Mouse (Mus musculus): ENCODE results near the gene Palmd. TPM values are rescaled to one million over a fixed set of nuclear protein-coding genes. Genes with fewer than 3 reads are reported as not detected.
A peak's percentile ranks its signal among the peaks of the same experiment; 100 is the strongest.

Gene Palmd
- total RNA-seq, 2 experiments from 2014 or later, result 27.6 to 32.8 TPM

DNA sequence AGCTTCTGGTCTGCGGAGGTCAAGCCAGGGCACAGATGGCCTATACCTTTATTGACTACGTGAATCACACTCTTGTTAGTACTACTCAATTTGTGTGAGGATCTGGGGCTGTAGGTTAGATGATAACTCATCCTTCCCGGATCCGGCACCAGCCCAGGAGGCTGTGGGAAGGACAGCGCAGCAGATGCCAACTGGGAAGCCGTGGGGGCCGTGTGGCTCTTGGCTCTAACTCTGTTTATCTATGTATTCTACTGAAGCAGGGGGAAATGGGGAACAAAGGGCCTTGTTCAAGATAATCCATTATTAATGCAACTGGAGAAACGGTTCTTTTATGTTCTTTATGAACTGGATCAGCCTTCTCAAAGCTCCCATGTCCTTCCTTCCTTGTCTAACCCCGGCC lies 62.2 kb downstream of the Palmd start:
- DNase-seq (ENCODE audit: extremely low spot score in 1 of 2, low spot score in 1 of 2), result no peak

DNA sequence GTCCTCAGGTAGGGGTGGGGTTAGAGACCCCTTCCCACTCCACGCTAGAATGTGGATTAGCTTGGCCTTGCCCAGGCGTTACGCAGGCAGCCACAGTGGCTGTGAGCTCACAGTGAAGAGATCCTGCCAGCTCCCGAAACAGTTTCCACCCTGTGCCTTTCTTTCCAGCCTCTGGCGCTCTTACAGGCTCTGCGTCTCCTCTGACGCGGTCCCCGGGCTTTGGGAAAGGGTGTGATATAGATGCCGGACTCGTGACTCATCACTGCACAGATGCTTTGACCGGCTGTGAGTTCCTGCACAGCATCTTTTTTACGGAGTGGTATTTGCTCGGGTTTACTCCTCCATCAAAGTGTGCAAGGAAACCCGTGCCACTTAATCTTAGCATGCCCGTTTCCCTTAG lies 62.9 kb downstream of the Palmd start:
- DNase-seq (ENCODE audit: extremely low spot score in 1 of 2, low spot score in 1 of 2), result peak; percentile 26 to 47

DNA sequence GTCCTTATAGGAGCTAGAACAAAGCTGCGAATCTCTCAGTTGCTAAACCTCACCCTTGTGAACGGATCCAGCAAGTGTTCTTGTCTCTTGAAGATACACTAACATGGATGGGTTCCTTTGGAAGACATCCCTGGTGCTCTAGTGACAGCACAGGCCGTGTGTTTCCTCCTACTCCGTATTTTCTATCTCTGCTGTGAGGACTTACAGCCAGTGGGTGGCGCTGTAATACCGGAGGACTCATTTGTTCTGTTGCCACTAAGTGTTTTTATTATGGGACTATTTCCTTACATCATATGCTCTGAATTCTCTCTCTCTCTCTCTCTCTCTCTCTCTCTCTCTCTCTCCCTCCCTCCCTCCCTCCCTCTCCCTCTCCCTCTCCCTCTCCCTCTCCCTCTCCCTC lies 64.6 kb downstream of the Palmd start:
- peak; percentile 78 to 85 for DNase-seq (ENCODE audit: extremely low spot score in 1 of 2, low spot score in 1 of 2)

DNA sequence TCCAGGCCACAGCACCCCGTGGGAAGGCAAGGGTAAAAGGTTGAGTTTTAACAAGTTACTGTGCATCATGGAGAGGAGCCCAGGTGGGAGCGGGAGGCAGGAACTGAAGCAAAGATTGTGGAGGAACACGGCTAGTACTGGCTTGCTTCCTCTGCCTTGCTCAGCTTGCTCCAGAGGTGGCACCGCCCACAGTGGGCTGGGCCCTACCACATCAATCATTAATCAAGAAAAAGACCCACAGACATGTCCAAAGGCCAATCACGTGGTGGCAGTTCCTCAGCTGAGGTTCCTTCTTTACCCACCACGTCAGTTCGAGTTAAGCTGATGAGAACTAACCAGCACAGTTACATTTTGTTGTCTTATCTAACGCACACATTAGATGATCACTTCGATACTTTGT lies 75.9 kb downstream of the Palmd start:
- no peak for DNase-seq (ENCODE audit: extremely low spot score in 1 of 2, low spot score in 1 of 2)

DNA sequence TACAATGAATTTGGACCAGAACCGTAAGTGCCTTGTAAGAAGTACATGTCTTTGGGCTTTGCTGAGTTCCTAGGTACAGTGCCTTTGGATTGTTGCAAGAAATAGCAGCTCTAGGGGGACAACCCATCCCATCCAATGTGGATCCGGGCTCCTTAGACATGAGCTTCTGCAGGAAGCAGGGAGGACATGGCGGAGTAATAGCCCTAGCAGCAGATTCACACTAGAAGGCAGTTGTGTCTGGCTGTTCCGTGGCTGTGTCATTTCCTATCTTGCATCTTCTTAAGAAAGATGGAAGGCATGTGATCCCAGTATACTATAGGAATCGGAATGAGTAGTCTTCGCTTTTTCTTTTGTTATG lies 76.6 kb downstream of the Palmd start:
- no peak for DNase-seq (ENCODE audit: extremely low spot score in 1 of 2, low spot score in 1 of 2)

DNA sequence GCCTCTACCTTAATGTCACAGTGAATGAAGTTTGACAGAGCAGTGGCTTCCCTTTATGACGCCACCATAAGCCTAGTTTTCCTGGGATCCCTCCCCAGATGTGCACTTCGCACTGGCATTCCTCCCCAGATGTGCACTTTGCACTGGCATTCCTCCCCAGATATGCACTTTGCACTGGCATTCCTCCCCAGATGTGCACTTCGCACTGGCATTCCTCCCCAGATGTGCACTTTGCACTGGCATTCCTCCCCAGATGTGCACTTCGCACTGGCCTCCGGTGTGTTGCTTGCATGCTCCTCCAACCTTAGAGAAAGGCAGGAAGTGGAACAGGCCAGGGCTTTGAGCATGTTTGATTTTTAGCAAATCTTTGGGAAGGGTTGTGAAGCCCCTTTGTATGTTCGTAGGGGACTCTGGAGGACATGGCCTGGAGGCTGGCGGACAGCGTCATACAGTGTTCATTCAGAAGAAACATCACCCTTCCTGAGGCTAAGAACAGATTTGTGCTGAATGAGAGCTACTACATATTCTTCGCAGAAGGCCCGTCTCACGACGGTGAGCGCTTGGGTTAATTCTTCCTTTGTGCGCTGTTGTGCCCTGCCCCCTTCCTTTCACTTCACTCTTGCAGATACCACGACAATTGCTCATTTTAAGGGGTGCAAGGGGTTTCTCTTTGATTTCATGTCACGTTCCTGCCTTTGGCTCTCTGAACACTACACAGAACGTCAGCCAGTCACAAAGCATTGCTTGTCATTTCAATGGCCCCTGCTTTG lies 77.2 kb downstream of the Palmd start:
- no peak for DNase-seq (ENCODE audit: extremely low spot score in 1 of 2, low spot score in 1 of 2)

DNA sequence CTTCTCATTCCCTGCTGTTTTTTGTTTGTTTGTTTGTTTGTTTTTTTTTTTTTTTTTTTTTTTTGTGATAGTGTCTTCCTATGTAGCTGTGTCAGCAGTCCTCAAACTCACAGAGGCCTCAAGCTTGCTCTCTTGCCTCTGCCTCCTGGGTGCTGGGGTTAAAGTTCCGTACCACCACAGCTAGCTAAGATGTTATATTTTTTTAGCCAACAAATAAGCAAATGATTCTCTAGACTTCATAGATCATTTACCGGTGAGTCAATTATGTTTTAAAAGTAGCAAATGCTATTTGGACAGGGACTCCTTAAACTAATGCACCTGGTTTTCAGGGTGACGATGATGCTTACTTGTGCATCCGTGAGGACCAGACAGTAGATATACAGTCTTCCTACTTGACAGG lies 78.2 kb downstream of the Palmd start:
- DNase-seq (ENCODE audit: extremely low spot score in 1 of 2, low spot score in 1 of 2), result no peak

DNA sequence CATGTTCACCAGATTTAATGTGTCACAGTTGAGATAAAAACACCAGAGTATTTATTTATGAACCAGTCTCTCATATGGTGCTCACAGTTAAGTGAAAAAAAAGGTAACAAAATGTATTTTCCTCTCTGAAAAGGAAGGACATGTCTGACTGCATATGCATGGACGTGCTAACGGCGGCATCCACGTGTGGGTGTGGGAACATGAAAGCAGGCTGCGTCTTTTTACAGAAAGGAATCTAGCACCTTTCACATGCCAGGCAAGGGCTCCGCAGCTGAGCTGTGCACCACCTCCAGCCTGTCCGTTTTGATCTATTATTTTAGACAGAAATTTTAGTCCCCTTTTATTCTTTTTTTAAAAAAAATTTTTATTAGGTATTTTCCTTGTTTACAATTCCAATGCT lies 79.4 kb downstream of the Palmd start:
- no peak for DNase-seq (ENCODE audit: extremely low spot score in 1 of 2, low spot score in 1 of 2)

DNA sequence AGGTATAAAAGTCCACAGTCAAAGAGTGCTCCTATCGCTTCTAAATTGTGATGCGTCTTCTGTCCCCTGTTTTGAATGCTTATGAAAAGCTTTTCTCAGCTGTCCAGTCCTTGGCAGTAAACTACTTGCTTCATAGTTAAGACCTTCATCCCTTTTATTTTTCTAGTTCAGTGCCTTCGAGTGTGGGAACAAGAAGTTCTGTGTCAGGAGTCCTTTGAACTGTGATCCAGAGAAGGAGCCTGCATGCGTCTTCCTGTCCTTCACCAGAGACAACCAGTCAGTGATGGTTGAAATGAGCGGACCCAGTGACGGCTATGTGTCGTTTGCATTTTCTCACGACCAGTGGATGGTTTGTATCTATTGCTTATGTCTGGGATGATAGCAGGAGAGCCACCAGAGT lies 83.8 kb downstream of the Palmd start:
- no peak for DNase-seq (ENCODE audit: extremely low spot score in 1 of 2, low spot score in 1 of 2)

DNA sequence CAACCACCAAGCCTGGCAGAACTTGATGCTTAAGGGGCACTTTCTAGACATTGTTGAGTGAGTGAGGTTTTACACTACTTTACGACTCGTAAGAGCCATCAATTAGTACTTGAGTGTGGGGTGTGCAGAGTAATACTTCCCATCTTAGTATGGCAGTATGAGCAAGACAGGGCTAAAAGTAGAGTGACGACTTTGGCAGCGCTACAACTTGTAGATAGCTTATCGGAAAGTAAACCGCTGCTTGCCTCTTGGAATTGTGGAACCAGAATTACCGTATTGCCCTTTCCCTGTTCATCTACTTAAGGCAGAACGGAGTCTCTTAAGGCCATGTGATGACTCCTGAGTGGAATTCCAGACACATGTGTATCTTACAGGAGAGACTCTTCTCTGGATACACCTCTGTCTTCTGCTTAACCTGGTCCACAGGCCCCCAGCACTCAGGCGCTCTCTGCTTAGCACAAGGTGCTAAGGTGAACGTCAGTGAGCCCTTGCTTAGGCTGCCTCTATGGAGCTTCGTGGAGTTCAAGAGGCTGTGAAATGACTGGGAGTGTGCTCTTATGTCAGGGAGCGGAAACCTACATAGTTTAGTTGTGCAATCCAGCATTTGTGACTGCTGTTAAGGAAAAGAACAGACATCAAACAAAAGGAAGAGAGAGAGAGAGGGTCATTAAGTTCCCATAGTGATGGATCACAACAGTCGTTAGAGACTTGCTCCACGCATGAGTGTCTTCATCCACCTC lies 86.4 kb downstream of the Palmd start:
- DNase-seq (ENCODE audit: extremely low spot score in 1 of 2, low spot score in 1 of 2), result no peak

DNA sequence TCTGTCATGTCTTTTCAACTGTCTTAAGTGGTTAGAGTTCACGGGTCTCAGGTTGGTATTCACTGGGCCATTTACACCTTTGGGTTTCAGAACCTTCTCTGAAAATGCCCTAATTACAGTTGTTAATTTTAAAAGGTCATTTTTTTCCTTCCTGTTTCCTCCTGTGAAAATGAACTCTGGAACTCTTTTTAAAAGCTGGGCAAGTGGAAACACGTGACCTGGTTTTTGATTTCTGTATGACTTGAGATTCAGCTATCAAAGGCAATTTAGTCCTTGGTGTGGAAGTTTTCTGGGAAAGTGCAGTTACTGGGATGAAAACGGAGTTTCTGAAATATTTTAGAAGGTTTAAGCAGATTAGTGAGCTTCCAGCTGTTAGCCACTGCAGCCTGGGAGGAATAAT lies 98.4 kb downstream of the Palmd start:
- DNase-seq (ENCODE audit: extremely low spot score in 1 of 2, low spot score in 1 of 2), result no peak

Other genes starting within 250 kb of the Palmd start
- 10 to 100 TPM; 26.2 to 29.3 TPM for gene Agl, start 160.8 kb downstream of the Palmd start, total RNA-seq (2021)
- gene Frrs1, start 109.5 kb downstream of the Palmd start, total RNA-seq (2021), result under 1 TPM; 0.84 to 0.89 TPM
- not detected for gene 4930455H04Rik, start 720 bp downstream of the Palmd start, total RNA-seq (2021)